28 mouse cellular contexts compared by ENCODE assay signal in genomic region chr11:20524435-20524834, GRCm38 (mm10).
"Had no signal": no experiment of that assay in that cellular context is flagged by ENCODE, and none has a peak within 500 bp of the region (broad histone marks: within the 10 kb centered on the region; RNA-seq: fewer than 3 reads in every experiment).

No protein-coding gene starts in this region.

- H3K4me2 ChIP-seq: embryonic facial prominence, embryonic 12.5 days; embryonic facial prominence, embryonic 13.5 days; embryonic facial prominence, embryonic 15.5 days; forebrain, embryonic 12.5 days; forebrain, embryonic 13.5 days; forebrain, embryonic 15.5 days had no signal

- H3K36me3 ChIP-seq: embryonic facial prominence, embryonic 10.5 days; embryonic facial prominence, embryonic 12.5 days; embryonic facial prominence, embryonic 13.5 days; embryonic facial prominence, embryonic 15.5 days; forebrain, embryonic 10.5 days; forebrain, embryonic 12.5 days; forebrain, embryonic 15.5 days had no signal

- H3K4me3 ChIP-seq: embryonic facial prominence, embryonic 10.5 days; embryonic facial prominence, embryonic 12.5 days; embryonic facial prominence, embryonic 13.5 days; embryonic facial prominence, embryonic 15.5 days; erythroblast, embryonic 14.5 days; forebrain, embryonic 10.5 days; forebrain, embryonic 12.5 days; forebrain, embryonic 13.5 days; forebrain, embryonic 15.5 days; gastrocnemius, adult 2 months; heart, adult 2 months had no signal

- H3K27me3 ChIP-seq: embryonic facial prominence, embryonic 12.5 days; embryonic facial prominence, embryonic 13.5 days; embryonic facial prominence, embryonic 15.5 days; forebrain, embryonic 12.5 days; forebrain, embryonic 13.5 days; forebrain, embryonic 15.5 days had no signal

- ATAC-seq: forebrain, embryonic 13.5 days; forebrain, embryonic 15.5 days; forebrain, embryonic 16.5 days; forebrain, postnatal 0 days had no signal

- H3K27ac ChIP-seq: embryonic facial prominence, embryonic 10.5 days; embryonic facial prominence, embryonic 12.5 days; embryonic facial prominence, embryonic 13.5 days; embryonic facial prominence, embryonic 15.5 days; forebrain, embryonic 10.5 days; forebrain, embryonic 12.5 days; forebrain, embryonic 13.5 days; forebrain, embryonic 15.5 days; gastrocnemius, adult 2 months; heart, adult 2 months had no signal

- H3K9ac ChIP-seq: embryonic facial prominence, embryonic 12.5 days; embryonic facial prominence, embryonic 13.5 days; embryonic facial prominence, embryonic 15.5 days; forebrain, embryonic 12.5 days; forebrain, embryonic 13.5 days; forebrain, embryonic 15.5 days; forebrain, postnatal 0 days had no signal

- H3K9me3 ChIP-seq: embryonic facial prominence, embryonic 10.5 days; embryonic facial prominence, embryonic 12.5 days; embryonic facial prominence, embryonic 13.5 days; embryonic facial prominence, embryonic 15.5 days; forebrain, embryonic 10.5 days; forebrain, embryonic 12.5 days; forebrain, embryonic 13.5 days; forebrain, embryonic 15.5 days had no signal

- H3K4me1 ChIP-seq: embryonic facial prominence, embryonic 10.5 days; embryonic facial prominence, embryonic 12.5 days; embryonic facial prominence, embryonic 13.5 days; embryonic facial prominence, embryonic 15.5 days; forebrain, embryonic 10.5 days; forebrain, embryonic 12.5 days; forebrain, embryonic 13.5 days; forebrain, embryonic 15.5 days had no signal

- DNase-seq: cerebellum, adult 2 months; cerebellum, adult 8-10 months; cerebellum, adult 9-10 months; cerebellum, adult 9-11 months; cerebellum, postnatal 10 days; cerebellum, postnatal 14 days; cerebellum, postnatal 25 days; cerebellum, postnatal 36 days; embryo, embryonic 11 days; forebrain, postnatal 0 days; gastrocnemius, adult 2 months; gastrocnemius, postnatal 10 days; gastrocnemius, postnatal 14 days; gastrocnemius, postnatal 25 days; gastrocnemius, postnatal 36 days; heart, adult 11 months; heart, adult 18-20 months; heart, adult 2 months had no signal
